Mouse (Mus musculus) midbrain, postnatal 0 days (tissue): ENCODE results near the gene Rnf150. TPM values are rescaled to one million over a fixed set of nuclear protein-coding genes. Genes with fewer than 3 reads are reported as not detected.

Source experiments
- ATAC-seq: fragments of 200-750 bp; cut with Nextera tagmentation; 2 replicates; pipeline ENCODE4 v1.8.0; 2017; ENCODE audit warnings: moderate number of reproducible peaks, mild to moderate bottlenecking, moderate TSS enrichment, moderate library complexity; ENCODE audit not compliant: low FRiP score
- DNase-seq: peaks from one replicate; pipeline ENCODE4 v3.0.0-alpha.2; 2015; ENCODE audit warnings: low spot score
- H3K27ac ChIP-seq: fragments of 300-500 bp; sonication (generic); 2 replicates; pipeline ENCODE4 v1.5.1; 2014; ENCODE audit warnings: low read depth, mild to moderate bottlenecking, low read length, mixed read lengths
- H3K27me3 ChIP-seq: fragments of 300-500 bp; sonication (generic); 2 replicates; pipeline ENCODE4 v1.6.1; 2014; ENCODE audit warnings: low read length, control low read depth, mixed read lengths; ENCODE audit not compliant: insufficient read depth
- H3K36me3 ChIP-seq: fragments of 300-500 bp; sonication (generic); 2 replicates; pipeline ENCODE4 v1.6.1; 2014; ENCODE audit warnings: low read length, control low read depth, mixed read lengths; ENCODE audit not compliant: insufficient read depth
- H3K4me1 ChIP-seq: fragments of 300-500 bp; sonication (generic); 2 replicates; pipeline ENCODE4 v1.6.1; 2014; ENCODE audit warnings: mild to moderate bottlenecking, control low read depth, antibody characterized with exemption, low read length, mixed read lengths; ENCODE audit not compliant: insufficient read depth
- H3K4me2 ChIP-seq: fragments of 300-500 bp; sonication (generic); 2 replicates; pipeline ENCODE4 v1.6.1; 2014; ENCODE audit warnings: low read depth, mild to moderate bottlenecking, low read length, mixed read lengths; ENCODE audit not compliant: poor library complexity, severe bottlenecking
- H3K4me3 ChIP-seq: fragments of 300-500 bp; sonication (generic); 2 replicates; pipeline ENCODE4 v1.5.1; 2014; ENCODE audit warnings: low read depth, mild to moderate bottlenecking, low read length, moderate library complexity
- H3K9ac ChIP-seq: fragments of 300-500 bp; sonication (generic); replicated peaks from 2 replicates; pipeline ENCODE4 v1.6.1; 2014; ENCODE audit warnings: mild to moderate bottlenecking, low read length, moderate library complexity, mixed read lengths; ENCODE audit not compliant: poor library complexity, severe bottlenecking
- H3K9me3 ChIP-seq: fragments of 300-500 bp; sonication (generic); 2 replicates; pipeline ENCODE4 v1.6.1; 2016; ENCODE audit warnings: low read length, control low read depth
- CTCF ChIP-seq: IDR thresholded peaks from 2 replicates; pipeline ENCODE4 v1.5.1; 2016; ENCODE audit warnings: antibody characterized with exemption, mild to moderate bottlenecking
- WGBS: fragments of 180-500 bp; shearing (Covaris S2); extraction: QIAGEN DNeasy Blood & Tissue Kit; methylation state at CpG from one replicate; pipeline ENCODE4 v1.1.7; 2014; 5-methylcytosine and 5-hydroxymethylcytosine counted together
- polyA plus RNA-seq: library from polyadenylated mRNA; unstranded; fragments of >200 nt; fragmentation: Nextera tagmentation; extraction: Ambion mirVana; gene quantifications from 2 replicates; pipeline ENCODE4 v1.2.1, GENCODE M21; 2015
- total RNA-seq: library from RNA; depleted of rRNA; stranded (reverse); fragments of >200 nt; gene quantifications from 2 replicates; pipeline ENCODE4 v1.2.3, GENCODE M21; 2014; rRNA removed

Gene Rnf150
- total and polyA plus RNA-seq, 2 experiments from 2014 or later = 1.9 to 12.6 TPM

- no peak for ATAC-seq
- H3K36me3 ChIP-seq = no peaks in the 10 kb centered on the region
- no peak for TF ChIP-seq CTCF
Observed at GRCm38 (mm10) chr8:83103968-83104367, 240.8 kb downstream of the Rnf150 start.

DNA sequence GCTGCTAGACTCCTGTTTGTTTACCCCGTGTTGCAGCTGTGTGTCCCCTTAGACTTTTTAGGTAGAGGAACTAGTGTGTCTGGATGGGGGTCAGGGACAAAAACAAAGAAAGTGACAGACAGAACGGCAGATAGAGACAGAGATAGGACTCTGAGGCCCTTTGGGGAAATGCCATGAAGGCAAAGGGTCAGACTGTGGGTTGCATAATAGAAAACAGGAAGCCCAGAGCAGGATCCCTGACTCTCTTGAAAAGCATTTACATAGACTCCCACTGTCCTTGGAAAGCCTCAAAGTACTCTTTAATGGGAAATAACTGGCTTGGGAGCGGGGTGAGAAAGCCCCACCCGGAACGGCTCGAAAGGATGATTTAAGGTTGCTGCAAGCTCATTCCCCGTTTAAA, 246.6 kb downstream of the Rnf150 start:
- Histone ChIP-seq H3K27me3 (no peaks in the 10 kb centered on the region), H3K4me1 (no peaks in the 10 kb centered on the region), H3K4me2 (no peak overlapping the region), H3K9ac (no peak overlapping the region), H3K27ac (no peak overlapping the region), H3K36me3 (no peaks in the 10 kb centered on the region), H3K9me3 (no peaks in the 10 kb centered on the region), H3K4me3 (no peak overlapping the region)
- no peak for ATAC-seq
- WGBS = 81% methylated on average over 7 of the region's 7 CpGs
- DNase-seq = no peak
- TF ChIP-seq CTCF = no peak

More at GRCm38 (mm10) chr8:83103968-83104367, 240.8 kb downstream of the Rnf150 start:
- Histone ChIP-seq H3K27ac (no peak overlapping the region), H3K27me3 (no peaks in the 10 kb centered on the region), H3K4me3 (no peak overlapping the region), H3K4me1 (no peaks in the 10 kb centered on the region), H3K4me2 (no peak overlapping the region), H3K9me3 (no peaks in the 10 kb centered on the region), H3K9ac (no peak overlapping the region)
- DNase-seq = no peak
- WGBS = 91% methylated on average over 2 of the region's 2 CpGs

GRCm38 (mm10) chr8:83110177-83110576, 247.0 kb downstream of the Rnf150 start:
- Histone ChIP-seq H3K9ac (no peak overlapping the region), H3K4me2 (no peak overlapping the region), H3K27ac (no peak overlapping the region), H3K27me3 (no peaks in the 10 kb centered on the region), H3K4me3 (no peak overlapping the region), H3K9me3 (no peaks in the 10 kb centered on the region), H3K36me3 (no peaks in the 10 kb centered on the region), H3K4me1 (no peaks in the 10 kb centered on the region)
- no peak for ATAC-seq
- DNase-seq = no peak
- 93% methylated on average over 5 of the region's 5 CpGs for WGBS
- no peak for TF ChIP-seq CTCF

GRCm38 (mm10) chr8:83135086-83135485, 271.9 kb downstream of the Rnf150 start:
- no peak for DNase-seq
- H3K27me3 ChIP-seq = no peaks in the 10 kb centered on the region
- H3K4me1 ChIP-seq = no peaks in the 10 kb centered on the region
- no peaks in the 10 kb centered on the region for H3K36me3 ChIP-seq
- no peak overlapping the region for H3K4me2 ChIP-seq
- H3K9ac ChIP-seq = no peak overlapping the region
- no peak overlapping the region for H3K4me3 ChIP-seq
- no peaks in the 10 kb centered on the region for H3K9me3 ChIP-seq
- no peak for ATAC-seq
- H3K27ac ChIP-seq = no peak overlapping the region
- WGBS = 55% methylated on average over 2 of the region's 2 CpGs
- TF ChIP-seq CTCF = no peak

DNA sequence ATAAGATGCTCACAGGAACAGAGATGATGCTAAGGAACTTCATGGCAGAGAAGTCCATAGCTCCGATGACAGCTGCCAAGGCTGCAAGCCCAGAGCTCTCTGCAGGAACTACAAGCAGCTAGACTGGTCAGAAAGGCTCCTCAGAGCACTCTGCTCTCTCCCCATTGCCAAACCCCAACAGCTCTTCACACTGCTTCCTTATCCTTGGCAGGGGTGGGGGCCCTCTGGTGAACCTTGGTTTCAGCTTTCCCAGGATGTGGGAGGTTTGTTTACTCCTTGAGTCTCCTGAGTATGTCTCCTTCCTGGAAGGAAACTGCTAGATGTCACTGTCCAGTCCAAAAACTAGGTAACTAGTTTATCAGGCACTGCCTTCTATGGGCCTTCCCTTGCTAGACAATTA, 276.9 kb downstream of the Rnf150 start:
- no peak overlapping the region for H3K27ac ChIP-seq
- no peak overlapping the region for H3K4me3 ChIP-seq
- DNase-seq (no peak), ATAC-seq (no peak)
- no peak overlapping the region for H3K4me2 ChIP-seq
- H3K4me1 ChIP-seq = no peaks in the 10 kb centered on the region
- H3K9me3 ChIP-seq = no peaks in the 10 kb centered on the region
- no peaks in the 10 kb centered on the region for H3K36me3 ChIP-seq
- 68% methylated on average over 1 of the region's 1 CpGs for WGBS
- H3K27me3 ChIP-seq = no peaks in the 10 kb centered on the region
- H3K9ac ChIP-seq = no peak overlapping the region
- no peak for TF ChIP-seq CTCF

GRCm38 (mm10) chr8:83140701-83141111, 277.6 kb downstream of the Rnf150 start:
- no peak for DNase-seq
- no peak overlapping the region for H3K4me2 ChIP-seq
- 62% methylated on average over 3 of the region's 3 CpGs for whole genome bisulfite sequencing

More at GRCm38 (mm10) chr8:83140701-83141111, 277.6 kb downstream of the Rnf150 start:
- Histone ChIP-seq H3K9me3 (no peaks in the 10 kb centered on the region), H3K4me3 (no peak overlapping the region), H3K9ac (no peak overlapping the region), H3K27me3 (no peaks in the 10 kb centered on the region), H3K36me3 (no peaks in the 10 kb centered on the region), H3K27ac (no peak overlapping the region), H3K4me1 (no peaks in the 10 kb centered on the region)
- no peak for ATAC-seq
- no peak for TF ChIP-seq CTCF

Other genes with a start within 250 kb of the Rnf150 start
- gene Zfp330, start 89.2 kb upstream of the Rnf150 start, total RNA-seq = 39.0 and 64.6 TPM in 2 replicates
- 71.8 and 74.6 TPM in 2 replicates for gene Zfp330, start 89.2 kb upstream of the Rnf150 start, polyA plus RNA-seq